Mouse (Mus musculus): Measurements from ENCODE around the gene Espn. TPM values are rescaled to one million over a fixed set of nuclear protein-coding genes. Genes with fewer than 3 reads are reported as not detected.

Espn gene
- polyA plus RNA-seq, 1 experiment from 2014 or later: 2.2 TPM

GRCm38 (mm10) chr4:152187142-152187541 lies 35.0 kb upstream of the Espn start:
- ATAC-seq (ENCODE audit: insufficient number of reproducible peaks, low FRiP score, low TSS enrichment, low read depth): no peak
- Histone ChIP-seq H3K4me1 (peaks cover 33% of the 10 kb centered on the region), H3K27me3 (no peaks in the 10 kb centered on the region), H3K9me3 (no peaks in the 10 kb centered on the region), H3K36me3 (no peaks in the 10 kb centered on the region), H3K9ac (no peak overlapping the region), H3K27ac (peak overlapping the region; percentile 83), H3K4me3 (no peak overlapping the region), H3K4me2 (peak overlapping the region; percentile 46)
- 86% methylated on average over 9 of the region's 9 CpGs for WGBS

GRCm38 (mm10) chr4:152186205-152187082 lies 34.3 kb upstream of the Espn start:
- Histone ChIP-seq H3K36me3 (no peaks in the 10 kb centered on the region), H3K4me3 (peak overlapping the region; percentile 34), H3K4me1 (peaks cover 33% of the 10 kb centered on the region), H3K9ac (0 out of 2 replicates have a peak overlapping the region, but pooled peaks have one; percentile 7), H3K27ac (peak overlapping the region; percentile 83), H3K9me3 (no peaks in the 10 kb centered on the region), H3K4me2 (peak overlapping the region; percentile 46), H3K27me3 (no peaks in the 10 kb centered on the region)
- ATAC-seq (ENCODE audit: insufficient number of reproducible peaks, low FRiP score, low TSS enrichment, low read depth): 0 out of 2 replicates have a peak, but pooled peaks have one; percentile 11
- 33% methylated on average over 14 of the region's 14 CpGs for WGBS

DNA sequence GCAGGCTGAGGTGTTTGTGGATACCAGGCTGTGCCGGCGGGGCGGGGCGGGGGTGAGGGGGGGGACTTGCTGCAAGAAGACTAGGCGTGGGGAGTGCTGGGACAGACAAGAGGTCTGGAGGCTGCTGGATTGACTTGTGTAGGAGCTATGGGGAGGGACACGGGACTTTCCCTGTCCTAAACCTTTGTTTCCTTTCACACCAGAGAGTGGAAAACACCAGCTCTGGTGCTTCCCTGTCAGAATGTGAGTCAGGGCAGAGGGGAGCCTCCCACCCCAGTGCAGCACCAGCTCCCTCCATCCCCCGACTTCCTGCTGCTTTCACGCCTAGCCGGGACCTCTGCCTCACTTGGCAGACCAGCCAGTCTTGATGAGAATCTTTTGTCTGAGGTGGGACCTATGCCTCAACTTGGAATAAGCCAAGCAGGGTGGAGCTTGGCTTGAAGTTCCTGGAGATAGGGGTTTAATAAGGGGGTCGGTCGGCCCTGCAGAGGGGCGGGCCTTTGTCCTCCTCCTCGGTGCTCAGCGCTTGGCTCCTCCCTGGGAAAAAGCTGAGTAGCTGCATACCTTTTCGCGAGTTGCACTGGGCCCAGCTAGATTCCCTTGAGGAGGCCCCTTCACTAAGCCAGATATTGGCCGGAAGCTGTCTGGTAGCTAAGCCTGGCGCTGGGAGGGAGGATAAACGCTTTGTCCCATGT lies 33.5 kb upstream of the Espn start:
- H3K36me3 ChIP-seq: no peaks in the 10 kb centered on the region
- H3K27ac ChIP-seq: peak overlapping the region; percentile 83
- H3K4me2 ChIP-seq: peak overlapping the region; percentile 46
- H3K9ac ChIP-seq: 0 out of 2 replicates have a peak overlapping the region, but pooled peaks have one; percentile 7
- WGBS: 3% methylated on average over 19 of the region's 19 CpGs
- H3K9me3 ChIP-seq: no peaks in the 10 kb centered on the region
- peaks cover 28% of the 10 kb centered on the region for H3K4me1 ChIP-seq
- peak; percentile 75 for ATAC-seq (ENCODE audit: insufficient number of reproducible peaks, low FRiP score, low TSS enrichment, low read depth)
- H3K4me3 ChIP-seq: peak overlapping the region; percentile 34
- H3K27me3 ChIP-seq: no peaks in the 10 kb centered on the region

- peak overlapping the region; percentile 46 for H3K4me2 ChIP-seq
- no peaks in the 10 kb centered on the region for H3K9me3 ChIP-seq
- no peaks in the 10 kb centered on the region for H3K36me3 ChIP-seq
- peak overlapping the region; percentile 83 for H3K27ac ChIP-seq
- H3K4me3 ChIP-seq: peak overlapping the region; percentile 34
- peaks cover 28% of the 10 kb centered on the region for H3K4me1 ChIP-seq
- ATAC-seq (ENCODE audit: insufficient number of reproducible peaks, low FRiP score, low TSS enrichment, low read depth): peak; percentile 78
- no peaks in the 10 kb centered on the region for H3K27me3 ChIP-seq
- WGBS: 2% methylated on average over 3 of the region's 3 CpGs
- no peak overlapping the region for H3K9ac ChIP-seq
Measured at GRCm38 (mm10) chr4:152185137-152185509, 33.0 kb upstream of the Espn start.

DNA sequence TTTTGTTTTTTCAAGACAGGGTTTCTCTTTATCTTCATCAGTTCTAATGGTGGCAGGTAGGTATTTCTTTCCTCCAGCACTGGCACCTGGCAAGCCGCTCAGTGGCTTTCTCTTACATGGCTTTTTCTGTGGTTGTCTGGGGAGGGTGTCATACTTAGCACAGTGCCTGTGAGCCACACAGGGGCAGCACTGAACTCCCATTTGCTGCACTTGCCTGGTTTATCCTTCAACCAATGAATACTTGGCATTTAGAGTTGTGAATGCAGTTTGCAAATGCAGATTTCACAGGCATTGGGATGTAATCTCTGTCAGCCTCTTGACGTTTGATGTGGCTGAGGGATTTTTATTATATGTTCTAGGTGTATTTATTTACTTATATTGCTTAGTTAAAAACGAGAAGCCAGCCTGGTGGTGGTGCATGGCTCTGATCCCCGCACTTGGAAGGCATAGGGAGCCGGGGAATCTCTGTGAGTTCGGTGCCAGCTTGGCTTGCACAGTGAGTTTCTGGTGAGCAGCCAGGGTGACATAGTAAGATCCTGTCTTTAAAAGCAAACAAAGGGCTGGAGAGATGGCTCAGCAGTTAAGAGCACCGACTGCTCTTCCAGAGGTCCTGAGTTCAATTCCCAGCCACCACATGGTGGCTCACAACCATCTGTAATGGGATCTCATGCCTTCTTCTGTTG lies 32.3 kb upstream of the Espn start:
- Histone ChIP-seq H3K9me3 (no peaks in the 10 kb centered on the region), H3K4me1 (peaks cover 29% of the 10 kb centered on the region), H3K36me3 (no peaks in the 10 kb centered on the region), H3K4me2 (no peak overlapping the region), H3K27me3 (peaks cover 5% of the 10 kb centered on the region), H3K4me3 (no peak overlapping the region), H3K27ac (peak overlapping the region; percentile 83), H3K9ac (no peak overlapping the region)
- WGBS: 59% methylated on average over 7 of the region's 7 CpGs
- ATAC-seq (ENCODE audit: insufficient number of reproducible peaks, low FRiP score, low TSS enrichment, low read depth): no peak

- 82% methylated on average over 10 of the region's 10 CpGs for WGBS
- H3K4me3 ChIP-seq: no peak overlapping the region
- peaks cover 46% of the 10 kb centered on the region for H3K4me1 ChIP-seq
- H3K27ac ChIP-seq: no peak overlapping the region
- no peak for ATAC-seq (ENCODE audit: insufficient number of reproducible peaks, low FRiP score, low TSS enrichment, low read depth)
- H3K9me3 ChIP-seq: no peaks in the 10 kb centered on the region
- H3K9ac ChIP-seq: no peak overlapping the region
- H3K36me3 ChIP-seq: no peaks in the 10 kb centered on the region
- peaks cover 18% of the 10 kb centered on the region for H3K27me3 ChIP-seq
- no peak overlapping the region for H3K4me2 ChIP-seq
Measured at GRCm38 (mm10) chr4:152182205-152182604, 30.0 kb upstream of the Espn start.

GRCm38 (mm10) chr4:152179946-152180660 lies 27.9 kb upstream of the Espn start:
- H3K4me1 ChIP-seq: peaks cover 28% of the 10 kb centered on the region

GRCm38 (mm10) chr4:152178916-152179705 lies 26.9 kb upstream of the Espn start:
- Histone ChIP-seq H3K9ac (no peak overlapping the region), H3K4me1 (peaks cover 22% of the 10 kb centered on the region), H3K4me3 (peak overlapping the region; percentile 72), H3K9me3 (no peaks in the 10 kb centered on the region), H3K4me2 (peak overlapping the region; percentile 97), H3K27ac (no peak overlapping the region), H3K27me3 (peaks cover 18% of the 10 kb centered on the region), H3K36me3 (no peaks in the 10 kb centered on the region)
- no peak for ATAC-seq (ENCODE audit: insufficient number of reproducible peaks, low FRiP score, low TSS enrichment, low read depth)
- 27% methylated on average over 16 of the region's 16 CpGs for WGBS

More at GRCm38 (mm10) chr4:152179946-152180660, 27.9 kb upstream of the Espn start:
- no peak overlapping the region for H3K27ac ChIP-seq
- no peak overlapping the region for H3K9ac ChIP-seq
- no peak overlapping the region for H3K4me3 ChIP-seq
- no peak for ATAC-seq (ENCODE audit: insufficient number of reproducible peaks, low FRiP score, low TSS enrichment, low read depth)
- H3K9me3 ChIP-seq: no peaks in the 10 kb centered on the region
- no peaks in the 10 kb centered on the region for H3K36me3 ChIP-seq
- no peak overlapping the region for H3K4me2 ChIP-seq
- H3K27me3 ChIP-seq: peaks cover 18% of the 10 kb centered on the region
- 79% methylated on average over 16 of the region's 16 CpGs for WGBS

DNA sequence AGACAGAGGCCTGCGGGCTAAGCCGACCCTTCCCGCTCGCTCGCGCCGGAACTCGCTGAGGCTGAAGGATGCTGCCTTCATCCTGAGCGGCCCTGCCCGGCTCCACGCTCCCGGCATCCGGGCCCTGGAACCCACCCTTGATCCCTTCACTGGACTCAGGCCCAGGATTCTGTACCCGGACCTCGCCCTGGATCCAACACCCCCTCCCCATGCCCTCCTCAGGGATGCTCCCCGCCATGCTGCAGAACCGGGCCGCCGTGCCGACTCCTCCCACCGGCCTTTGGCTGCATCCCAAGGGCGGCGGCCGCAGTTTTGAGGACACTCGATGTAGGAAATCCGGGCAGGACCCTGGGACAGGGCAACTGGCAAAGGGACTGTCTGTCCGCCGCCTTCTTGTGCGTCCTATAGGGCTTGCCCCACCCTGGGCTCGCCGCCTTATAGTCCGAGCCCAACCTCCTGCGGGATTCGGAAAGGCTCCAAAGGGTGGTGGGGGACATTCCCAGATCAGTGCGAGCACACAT lies 26.2 kb upstream of the Espn start:
- Histone ChIP-seq H3K4me1 (peaks cover 22% of the 10 kb centered on the region), H3K4me2 (peak overlapping the region; percentile 97), H3K27ac (no peak overlapping the region; the same call in 1 of the 2 replicates), H3K27me3 (peaks cover 18% of the 10 kb centered on the region), H3K9me3 (no peaks in the 10 kb centered on the region), H3K36me3 (no peaks in the 10 kb centered on the region), H3K9ac (peak overlapping the region; percentile 39), H3K4me3 (peak overlapping the region; percentile 72)
- 0% methylated on average over 35 of the region's 35 CpGs for WGBS
- ATAC-seq (ENCODE audit: insufficient number of reproducible peaks, low FRiP score, low TSS enrichment, low read depth): peak; percentile 10

DNA sequence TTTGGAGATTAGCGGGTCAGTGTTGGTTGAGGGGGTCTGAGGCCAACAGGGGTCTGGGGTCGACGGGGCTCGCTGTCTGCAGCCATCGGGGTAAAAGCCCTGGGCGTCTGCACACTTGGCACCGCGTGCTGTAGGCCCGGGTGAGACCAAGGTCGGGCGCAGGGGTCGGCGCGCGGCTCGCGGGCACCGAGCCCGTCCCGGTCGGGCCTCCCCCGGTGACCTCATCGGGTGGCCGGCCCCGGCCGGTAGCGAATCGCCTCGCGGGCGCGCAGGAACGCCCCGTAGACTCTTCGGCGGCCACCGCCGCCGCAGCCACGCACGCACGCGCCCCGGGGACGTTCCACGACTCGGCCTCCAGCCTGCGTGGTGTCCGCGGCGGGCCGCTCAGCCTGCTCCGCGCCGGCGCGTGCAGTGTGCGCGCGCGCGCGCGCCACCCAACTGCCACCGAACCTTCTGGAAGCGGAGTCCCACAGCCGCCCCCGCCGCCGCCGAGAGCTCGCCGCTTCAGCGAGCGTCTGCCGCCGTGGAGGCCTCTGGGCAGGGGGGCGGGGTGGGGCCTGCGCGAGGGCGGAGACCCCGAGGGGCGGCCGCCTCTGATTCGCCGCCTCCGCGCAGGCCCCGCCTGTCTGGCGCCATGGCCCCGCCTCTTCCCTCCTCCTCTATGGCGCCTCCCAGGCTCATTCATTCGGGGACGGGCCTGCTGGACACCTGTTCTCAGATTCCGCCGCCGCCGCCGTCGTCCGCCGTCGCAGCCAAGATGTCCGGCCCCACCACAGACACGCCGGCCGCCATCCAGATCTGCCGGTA lies 25.6 kb upstream of the Espn start, which contains the start of gene Acot7:
Acot7 (plus strand) TSS at position 598 of the 807 bp plus-strand sequence.
- H3K27me3 ChIP-seq: peaks cover 18% of the 10 kb centered on the region
- peak within 1 kb of the TSS; percentile 72 for H3K4me3 ChIP-seq
- WGBS: 0% methylated on average over 94 of the region's 108 CpGs
- ATAC-seq (ENCODE audit: insufficient number of reproducible peaks, low FRiP score, low TSS enrichment, low read depth): peak; percentile 93
- peak within 1 kb of the TSS; percentile 97 for H3K4me2 ChIP-seq
- H3K4me1 ChIP-seq: peaks cover 22% of the 10 kb centered on the region
- no peaks in the 10 kb centered on the region for H3K36me3 ChIP-seq
- peak within 1 kb of the TSS; percentile 86 for H3K9ac ChIP-seq
- peak within 1 kb of the TSS; percentile 84 for H3K27ac ChIP-seq
- no peaks in the 10 kb centered on the region for H3K9me3 ChIP-seq
